Mouse (Mus musculus) layer of hippocampus, postnatal 10 days (tissue): Measurements from ENCODE around the gene Hist3h2a. TPM values are rescaled to one million over a fixed set of nuclear protein-coding genes. Genes with fewer than 3 reads are reported as not detected.

Experiments used
- DNase-seq, 2 experiments: peaks; one replicate each; pipeline ENCODE4 v3.0.0; 2021; ENCODE audit warnings: low spot score in 2 of 2
- long read RNA-seq: library from polyadenylated mRNA; stranded (forward); transcript quantifications from one replicate; pipeline ENCODE4 v2.0.0, GENCODE M21; 2023
- total RNA-seq, 2 experiments: library from RNA; stranded (reverse); gene quantifications; 2 replicates each; pipeline ENCODE4 v1.2.3; 2021

Hist3h2a gene
- 10 to 100 TPM; 59.3 to 61.6 TPM for total RNA-seq
- long read RNA-seq, transcript Hist3h2a-201 (1 exons, 2,146 nt) = major isoform, 146 of 146 reads
- long read RNA-seq, partial matches to known transcripts = 0 of 146 reads
- long read RNA-seq, other reads (novel, unspliced or antisense) = 0 of 146 reads

- peak; percentile 84 to 88 for DNase-seq
Observed at GRCm38 (mm10) chr11:58954420-58955142, at the start of gene Hist3h2a, which contains the start of gene Trim17. Gene Hist3h2a (plus strand): TSS chr11:58954685. Gene Trim17 (plus strand): TSS chr11:58954685.

DNA sequence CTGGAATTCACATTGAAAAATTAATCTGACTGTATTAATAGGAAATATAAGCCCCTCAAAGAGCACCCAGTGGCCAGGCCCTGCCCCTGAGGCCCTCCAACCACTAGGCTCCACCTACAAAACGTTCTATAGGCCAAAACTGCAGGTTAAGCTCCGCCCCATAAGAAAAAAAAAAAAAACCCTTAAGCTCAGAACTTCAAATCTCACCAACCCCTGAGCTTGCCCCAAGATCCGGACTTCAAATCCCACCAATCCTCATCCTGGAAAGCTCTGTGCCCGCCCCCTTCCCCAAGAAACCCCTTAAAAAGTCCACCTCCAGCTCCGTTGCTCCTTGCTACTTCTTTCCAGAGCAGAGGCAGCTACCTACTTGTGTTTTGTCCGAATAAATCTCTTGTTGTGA, 49.6 kb upstream of the Hist3h2a start:
- DNase-seq = no peak

- no peak for DNase-seq
Observed at GRCm38 (mm10) chr11:58913776-58914175, 40.7 kb upstream of the Hist3h2a start.

DNA sequence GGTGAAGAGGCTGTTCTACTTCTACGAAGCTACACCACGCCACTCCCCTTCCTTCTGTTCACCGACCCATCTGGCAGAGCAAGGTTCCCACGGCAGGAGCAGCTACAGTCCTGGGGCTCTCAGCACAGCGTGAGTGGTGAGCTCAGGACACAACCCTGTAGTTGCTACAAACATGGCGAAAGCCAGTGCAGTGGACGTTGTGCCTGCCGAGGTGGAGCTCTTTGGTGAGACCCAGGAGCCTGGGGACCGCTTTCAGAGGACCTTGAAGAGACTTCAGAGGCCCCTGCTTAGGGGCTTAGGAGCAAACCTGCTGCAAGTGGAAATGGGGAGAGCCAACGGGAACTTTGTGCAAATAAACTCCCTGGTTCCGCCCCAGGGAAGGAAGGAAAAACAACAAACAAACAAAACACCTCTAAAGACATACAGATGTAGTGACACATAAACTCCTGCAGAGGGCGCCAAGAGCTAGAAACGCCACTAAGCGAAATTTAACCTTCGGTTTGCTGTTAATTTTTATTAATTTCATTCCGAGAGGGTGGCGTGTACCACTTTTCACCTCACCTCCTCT, 39.9 kb upstream of the Hist3h2a start:
- peak in 1 of 2 experiments; percentile 36 for DNase-seq

DNA sequence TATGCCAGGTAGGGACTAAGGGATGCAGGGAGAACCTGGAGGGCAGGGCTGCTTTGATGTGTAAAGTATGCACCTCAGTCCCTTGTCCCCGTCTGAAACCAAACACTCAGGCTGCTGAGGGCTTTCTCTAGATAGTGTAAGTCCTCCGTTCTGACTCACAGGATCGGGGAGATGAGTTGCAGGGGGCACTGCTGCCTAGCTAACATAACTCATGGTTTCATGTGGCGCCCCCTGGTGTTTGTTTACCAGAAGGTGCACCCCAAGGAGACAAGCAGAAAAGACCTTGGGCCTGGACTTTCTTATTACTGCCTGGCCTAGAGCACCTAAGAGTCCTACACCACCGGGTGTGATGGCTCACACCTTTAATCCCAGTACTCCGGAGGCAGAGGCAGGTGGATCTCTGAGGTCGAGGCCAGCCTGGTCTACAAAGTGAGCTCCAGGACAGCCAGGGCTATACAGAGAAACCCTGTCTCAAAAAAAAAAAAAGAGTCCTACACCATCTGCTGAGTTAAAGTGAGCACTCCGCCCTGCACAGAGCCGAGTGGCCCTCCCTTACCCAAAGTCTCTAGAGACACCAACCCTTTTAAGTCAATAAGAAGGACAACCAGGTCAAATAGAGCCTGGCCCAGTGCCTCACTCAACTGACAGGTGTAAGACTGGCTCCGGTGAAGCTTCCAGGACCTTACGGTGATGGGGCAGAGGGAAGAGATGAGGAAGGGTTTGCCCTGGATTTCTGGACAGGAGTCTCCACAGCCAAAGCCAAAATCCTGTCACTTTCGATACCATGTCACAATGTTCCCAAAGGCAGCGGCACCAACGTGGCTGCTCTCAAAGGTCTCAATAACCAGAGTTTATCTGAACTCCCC, 37.4 kb upstream of the Hist3h2a start:
- DNase-seq = peak in 1 of 2 experiments; percentile 36

DNA sequence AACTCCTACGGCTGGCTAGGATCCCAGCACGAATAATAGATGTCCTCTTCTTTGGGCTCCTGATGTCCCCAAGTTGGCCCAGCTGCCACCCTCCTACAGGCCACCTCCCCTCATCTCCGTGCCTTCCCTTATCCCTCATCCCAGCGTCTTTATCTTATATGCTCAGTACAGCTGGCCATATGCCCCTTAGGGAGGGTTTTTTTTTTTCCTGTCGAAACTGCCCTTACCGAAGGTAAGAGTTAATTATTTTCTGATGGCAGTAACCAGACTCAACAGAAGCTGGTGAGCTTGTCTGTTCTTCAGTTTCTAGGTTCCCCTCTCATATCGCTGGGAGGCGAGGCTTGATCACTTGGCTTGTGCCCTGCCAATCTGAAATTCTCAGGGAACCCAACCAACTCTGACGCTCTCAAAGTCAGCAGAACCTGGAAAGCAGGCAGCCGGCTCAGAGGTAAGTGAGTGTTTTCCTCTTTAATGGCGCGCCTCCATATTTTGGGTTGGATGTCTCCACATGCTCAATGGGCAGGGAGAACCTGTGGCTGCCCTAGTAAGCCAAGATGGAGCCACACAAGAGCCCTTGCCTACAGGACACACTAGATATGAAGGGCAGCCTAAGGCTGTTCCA, 36.6 kb upstream of the Hist3h2a start, which contains the start of gene Btnl10:
Gene Btnl10, plus strand, starts transcription at position 164 of the 622 bp plus-strand sequence.
- DNase-seq = no peak

DNA sequence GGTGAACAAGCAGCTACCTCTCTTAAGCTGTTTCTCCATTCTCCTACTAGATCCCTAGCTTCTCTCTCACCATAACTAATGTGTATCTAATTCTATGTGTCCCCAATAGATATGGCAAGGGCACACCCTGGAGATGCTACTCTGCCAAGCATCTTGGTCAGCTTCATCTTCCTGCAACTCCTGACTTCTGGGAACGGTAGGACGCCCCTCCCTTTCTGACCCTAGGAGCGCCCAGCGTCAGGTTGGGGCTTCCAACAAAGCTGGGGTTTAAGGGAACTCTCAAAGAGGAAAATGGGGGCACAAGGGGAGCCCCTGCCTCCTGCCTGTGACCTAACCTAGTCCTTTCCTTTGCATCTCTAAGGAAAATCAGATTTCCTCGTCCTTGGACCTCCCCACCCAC, 35.7 kb upstream of the Hist3h2a start:
- DNase-seq = no peak

- no peak for DNase-seq
Observed at GRCm38 (mm10) chr11:58922420-58922819, 32.1 kb upstream of the Hist3h2a start.

GRCm38 (mm10) chr11:58926651-58927050, 27.8 kb upstream of the Hist3h2a start:
- no peak for DNase-seq

GRCm38 (mm10) chr11:58927053-58927452, 27.4 kb upstream of the Hist3h2a start:
- DNase-seq = no peak

DNA sequence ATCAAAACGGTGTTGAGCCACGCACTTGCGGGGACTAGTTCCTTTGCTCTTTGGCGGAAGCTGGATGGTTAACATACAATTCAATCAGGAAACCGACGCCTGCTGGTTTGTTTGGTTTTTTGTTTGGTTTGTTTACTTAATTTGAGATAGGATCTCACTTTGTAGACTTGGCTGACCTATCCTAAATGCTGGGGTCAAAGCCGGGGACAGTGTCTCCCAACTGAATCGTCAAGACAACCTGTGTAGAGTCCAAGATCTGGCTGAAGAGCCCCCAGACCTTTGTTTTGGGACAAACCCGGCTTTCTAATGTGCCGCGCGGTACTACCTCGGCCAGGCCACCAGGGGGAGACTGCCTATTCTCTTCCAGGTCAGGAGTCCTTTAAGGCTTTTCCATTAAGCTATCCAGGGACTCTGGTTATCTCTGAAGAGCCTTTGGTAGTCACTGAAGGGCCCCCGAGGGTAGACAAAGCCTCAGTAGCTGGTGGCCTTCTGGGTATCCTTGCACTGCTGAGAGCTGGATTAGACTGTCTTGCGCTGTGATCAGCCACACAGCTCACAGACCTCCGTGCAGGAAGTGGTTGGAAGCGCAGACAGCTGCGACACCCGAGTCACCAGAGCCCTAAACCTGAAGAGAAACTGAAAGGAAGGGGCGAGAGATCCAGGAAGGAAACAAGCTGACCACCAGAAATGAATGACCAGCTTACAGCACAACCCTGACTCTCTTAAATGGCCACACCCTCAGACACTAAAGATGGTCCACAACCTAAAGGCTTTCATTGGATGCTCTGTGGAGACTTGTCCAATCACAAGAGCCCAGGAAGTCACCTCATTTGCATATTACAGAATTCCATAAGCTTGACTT, 26.5 kb upstream of the Hist3h2a start:
- peak; percentile 62 to 70 for DNase-seq

GRCm38 (mm10) chr11:58929055-58929454, 25.4 kb upstream of the Hist3h2a start:
- DNase-seq = no peak

GRCm38 (mm10) chr11:58929641-58930040, 24.8 kb upstream of the Hist3h2a start:
- DNase-seq = no peak

DNA sequence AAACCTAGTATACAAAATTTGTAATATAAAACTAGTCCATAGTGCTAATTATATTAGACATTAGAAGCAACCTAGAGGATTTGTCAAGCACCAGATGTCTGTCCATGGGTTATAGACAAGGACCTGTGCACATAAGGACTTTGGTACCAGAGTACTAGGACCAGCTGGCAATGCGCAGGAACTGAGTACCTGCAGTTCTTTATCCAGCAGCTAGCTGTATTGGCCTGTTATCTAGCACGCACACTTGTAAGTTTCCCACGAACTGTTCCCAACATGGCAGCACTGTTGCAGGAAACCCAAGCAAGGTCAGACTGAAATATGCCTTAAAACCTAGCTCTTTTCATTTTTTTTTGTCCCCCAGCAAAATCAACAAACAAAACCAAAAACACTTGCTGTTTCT, 24.2 kb upstream of the Hist3h2a start:
- no peak for DNase-seq

- DNase-seq = no peak
Observed at GRCm38 (mm10) chr11:58931576-58931975, 22.9 kb upstream of the Hist3h2a start.

DNA sequence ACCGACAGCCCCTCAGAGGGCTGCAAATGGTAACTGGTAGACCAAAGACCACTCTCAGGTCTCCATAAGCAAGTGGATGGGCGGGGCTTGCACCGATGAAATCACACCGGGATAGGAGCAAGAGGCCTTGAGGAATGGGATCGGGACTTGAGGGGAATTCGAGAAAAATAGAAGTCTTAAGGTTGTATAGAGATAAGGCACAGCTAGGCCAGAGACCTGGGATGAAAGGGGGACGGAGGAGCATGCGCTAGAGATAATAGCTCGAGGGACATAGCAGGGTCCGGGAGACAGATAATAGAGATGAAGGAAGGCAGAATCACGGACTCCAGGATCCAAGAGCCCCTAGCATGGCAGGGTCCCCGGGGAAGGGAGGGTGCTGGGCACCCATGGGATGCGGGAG, 16.6 kb upstream of the Hist3h2a start:
- DNase-seq = no peak

DNA sequence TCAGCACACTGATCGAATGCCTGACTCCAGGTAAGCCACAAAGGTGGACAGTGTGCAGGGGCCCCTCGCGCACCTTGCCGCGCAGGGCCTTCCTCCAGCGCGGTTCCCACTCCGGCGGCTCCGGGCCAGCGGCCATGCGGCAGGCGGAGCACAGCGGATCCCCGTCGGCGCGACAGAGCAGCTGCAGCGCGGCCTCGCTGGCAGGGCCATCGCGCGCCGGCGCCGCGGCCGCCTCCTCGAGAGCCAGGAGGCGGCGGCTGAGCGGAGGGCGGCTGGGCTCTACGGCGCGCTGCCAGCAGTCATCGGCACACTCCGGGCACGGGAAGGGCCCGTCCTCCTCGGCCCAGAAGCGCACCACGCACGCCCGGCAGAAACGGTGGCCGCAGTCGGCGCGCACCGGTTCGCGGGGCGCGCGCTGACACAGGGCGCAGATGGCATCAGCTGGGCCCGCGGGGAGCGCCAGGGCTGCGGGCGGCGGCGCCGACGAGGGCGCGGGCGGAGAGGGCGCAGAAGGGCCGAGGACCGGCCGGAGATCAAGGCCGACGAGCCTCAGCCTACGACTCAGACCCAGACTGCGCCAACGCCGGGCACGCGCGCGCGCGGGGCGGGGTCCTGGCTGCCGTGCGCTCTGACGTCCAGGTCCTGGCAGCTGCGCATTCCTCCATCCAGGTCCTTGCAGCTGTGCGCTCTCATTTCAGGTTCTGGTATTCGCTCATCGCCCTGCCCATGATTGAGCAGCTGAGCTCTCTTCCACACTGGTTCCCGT, 16.0 kb upstream of the Hist3h2a start, which contains the start of gene Rnf187:
Gene Rnf187, minus strand, starts transcription at position 595 of the 766 bp plus-strand sequence.
- DNase-seq = peak; percentile 85 to 92

GRCm38 (mm10) chr11:58939088-58939439, 15.4 kb upstream of the Hist3h2a start:
- no peak for DNase-seq

DNA sequence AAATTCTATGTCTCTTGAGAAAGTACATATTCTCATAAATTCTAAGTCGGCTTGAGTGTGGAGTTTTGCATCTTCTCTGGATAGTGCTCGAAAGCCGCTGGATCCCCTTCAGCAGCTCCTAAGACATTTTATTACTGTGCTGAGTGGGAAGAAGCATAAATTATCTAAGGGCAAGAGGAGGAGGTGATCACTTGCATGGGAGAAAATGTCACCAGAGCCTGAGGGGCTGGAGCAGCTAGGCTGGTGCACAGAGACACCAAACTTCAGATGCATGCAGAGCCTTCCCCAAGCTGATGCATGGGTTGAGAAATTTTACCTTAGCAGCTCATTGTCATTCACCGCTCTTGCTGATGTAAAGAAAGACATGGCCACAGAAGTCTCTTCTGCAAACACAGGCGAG, 10.3 kb upstream of the Hist3h2a start:
- no peak for DNase-seq
